Mouse (Mus musculus) hindbrain, embryonic 12.5 days (tissue): ENCODE measurements around the gene Sc5d. TPM values are rescaled to one million over a fixed set of nuclear protein-coding genes. Genes with fewer than 3 reads are reported as not detected.

Experiments used
- ATAC-seq: fragments of 200-750 bp; cut with Nextera tagmentation; 2 replicates; pipeline ENCODE4 v1.8.0; 2017; ENCODE audit warnings: moderate TSS enrichment; ENCODE audit not compliant: low FRiP score
- H3K27ac ChIP-seq: fragments of 300-500 bp; sonication (generic); 2 replicates; pipeline ENCODE4 v1.5.1; 2016; ENCODE audit warnings: mild to moderate bottlenecking
- H3K27me3 ChIP-seq: fragments of 300-500 bp; sonication (generic); 2 replicates; pipeline ENCODE4 v1.6.1; 2016; ENCODE audit warnings: mild to moderate bottlenecking
- H3K36me3 ChIP-seq: fragments of 300-500 bp; sonication (generic); 2 replicates; pipeline ENCODE4 v1.6.1; 2016; ENCODE audit warnings: mild to moderate bottlenecking
- H3K4me1 ChIP-seq: fragments of 300-500 bp; sonication (generic); 2 replicates; pipeline ENCODE4 v1.6.1; 2016
- H3K4me2 ChIP-seq: fragments of 300-500 bp; sonication (generic); replicated peaks from 2 replicates; pipeline ENCODE4 v1.6.1; 2016; ENCODE audit warnings: mild to moderate bottlenecking
- H3K4me3 ChIP-seq: fragments of 300-500 bp; sonication (generic); 2 replicates; pipeline ENCODE4 v1.5.1; 2016; ENCODE audit warnings: mild to moderate bottlenecking
- H3K9ac ChIP-seq: fragments of 300-500 bp; sonication (generic); 2 replicates; pipeline ENCODE4 v1.6.1; 2016; ENCODE audit warnings: mild to moderate bottlenecking, moderate library complexity
- H3K9me3 ChIP-seq: fragments of 300-500 bp; sonication (generic); replicated peaks from 2 replicates; pipeline ENCODE4 v1.6.1; 2016; ENCODE audit warnings: mild to moderate bottlenecking
- WGBS: fragments of 180-500 bp; shearing (Covaris S2); methylation state at CpG from one replicate; pipeline ENCODE4 v1.1.7; 2016; 5-methylcytosine and 5-hydroxymethylcytosine counted together
- polyA plus RNA-seq: library from polyadenylated mRNA; unstranded; fragments of >200 nt; fragmentation: Nextera tagmentation; extraction: Ambion mirVana; gene quantifications from 2 replicates; pipeline ENCODE4 v1.2.1, GENCODE M21; 2016

Gene Sc5d
- polyA plus RNA-seq, 1 experiment from 2014 or later: 67.4 TPM

- Histone ChIP-seq H3K4me3 (no peak overlapping the region), H3K4me1 (no peaks in the 10 kb centered on the region), H3K9ac (no peak overlapping the region), H3K4me2 (no peak overlapping the region), H3K27me3 (no peaks in the 10 kb centered on the region), H3K9me3 (no peaks in the 10 kb centered on the region), H3K27ac (no peak overlapping the region), H3K36me3 (no peaks in the 10 kb centered on the region)
- 90% methylated on average over 6 of the region's 6 CpGs for WGBS
- no peak for ATAC-seq
These were observed 17.4 kb downstream of the Sc5d start for GRCm38 (mm10) chr9:42246688-42247087.

- no peaks in the 10 kb centered on the region for H3K9me3 ChIP-seq
- H3K4me2 ChIP-seq: no peak overlapping the region
- no peak for ATAC-seq
- no peak overlapping the region for H3K27ac ChIP-seq
- H3K27me3 ChIP-seq: no peaks in the 10 kb centered on the region
- H3K9ac ChIP-seq: no peak overlapping the region
- H3K36me3 ChIP-seq: no peaks in the 10 kb centered on the region
- WGBS: 88% methylated on average over 5 of the region's 5 CpGs
- peaks cover 5% of the 10 kb centered on the region; the same call in 1 of the 2 replicates for H3K4me1 ChIP-seq
- H3K4me3 ChIP-seq: no peak overlapping the region
These were observed 19.9 kb downstream of the Sc5d start for GRCm38 (mm10) chr9:42244173-42244572.

- 0 out of 2 replicates have a peak overlapping the region, but pooled peaks have one; percentile 6 for H3K4me2 ChIP-seq
- ATAC-seq: peak; percentile 78
- no peaks in the 10 kb centered on the region for H3K36me3 ChIP-seq
- H3K27me3 ChIP-seq: no peaks in the 10 kb centered on the region
- WGBS: 71% methylated on average over 3 of the region's 3 CpGs
- H3K27ac ChIP-seq: no peak overlapping the region
- peaks cover 10% of the 10 kb centered on the region; the same call in 1 of the 2 replicates for H3K4me1 ChIP-seq
- H3K9ac ChIP-seq: peak overlapping the region; percentile 25; the same call in 1 of the 2 replicates
- H3K9me3 ChIP-seq: no peaks in the 10 kb centered on the region
- H3K4me3 ChIP-seq: no peak overlapping the region
These were observed 23.0 kb downstream of the Sc5d start for GRCm38 (mm10) chr9:42241021-42241420.

- peak; percentile 88 for ATAC-seq
- no peak overlapping the region for H3K9ac ChIP-seq
- H3K4me1 ChIP-seq: peaks cover 10% of the 10 kb centered on the region; the same call in 1 of the 2 replicates
- peak overlapping the region; percentile 32 for H3K4me2 ChIP-seq
- H3K27me3 ChIP-seq: no peaks in the 10 kb centered on the region
- H3K9me3 ChIP-seq: no peaks in the 10 kb centered on the region
- no peaks in the 10 kb centered on the region for H3K36me3 ChIP-seq
- 23% methylated on average over 11 of the region's 11 CpGs for WGBS
- peak overlapping the region; percentile 77 for H3K27ac ChIP-seq
- H3K4me3 ChIP-seq: no peak overlapping the region
These were observed 23.5 kb downstream of the Sc5d start for GRCm38 (mm10) chr9:42240583-42240992.

- Histone ChIP-seq H3K27me3 (no peaks in the 10 kb centered on the region), H3K9me3 (no peaks in the 10 kb centered on the region), H3K9ac (no peak overlapping the region), H3K4me3 (no peak overlapping the region), H3K36me3 (no peaks in the 10 kb centered on the region), H3K4me2 (no peak overlapping the region), H3K27ac (no peak overlapping the region), H3K4me1 (peaks cover 10% of the 10 kb centered on the region; the same call in 1 of the 2 replicates)
- no peak for ATAC-seq
- 82% methylated on average over 4 of the region's 4 CpGs for WGBS
These were observed 25.2 kb downstream of the Sc5d start for GRCm38 (mm10) chr9:42238827-42239226.

- H3K9me3 ChIP-seq: no peaks in the 10 kb centered on the region
- H3K36me3 ChIP-seq: no peaks in the 10 kb centered on the region
- peak; percentile 71 for ATAC-seq
- no peak overlapping the region for H3K4me2 ChIP-seq
- no peaks in the 10 kb centered on the region for H3K27me3 ChIP-seq
- H3K9ac ChIP-seq: no peak overlapping the region
- H3K4me3 ChIP-seq: no peak overlapping the region
- peaks cover 6% of the 10 kb centered on the region; the same call in 1 of the 2 replicates for H3K4me1 ChIP-seq
- H3K27ac ChIP-seq: peak overlapping the region; percentile 64
- 43% methylated on average over 5 of the region's 5 CpGs for WGBS
These were observed 32.9 kb downstream of the Sc5d start for GRCm38 (mm10) chr9:42231116-42231515.

- whole genome bisulfite sequencing: 90% methylated on average over 2 of the region's 2 CpGs
These were observed 33.7 kb downstream of the Sc5d start for GRCm38 (mm10) chr9:42230333-42230732.

GRCm38 (mm10) chr9:42229465-42230110, 34.5 kb downstream of the Sc5d start:
- Histone ChIP-seq H3K9ac (no peak overlapping the region), H3K36me3 (no peaks in the 10 kb centered on the region), H3K27ac (no peak overlapping the region), H3K27me3 (no peaks in the 10 kb centered on the region), H3K4me3 (no peak overlapping the region), H3K4me1 (peaks cover 6% of the 10 kb centered on the region; the same call in 1 of the 2 replicates), H3K9me3 (no peaks in the 10 kb centered on the region), H3K4me2 (no peak overlapping the region)
- no peak for ATAC-seq
- 66% methylated on average over 12 of the region's 12 CpGs for WGBS

More at GRCm38 (mm10) chr9:42230333-42230732, 33.7 kb downstream of the Sc5d start:
- Histone ChIP-seq H3K27me3 (no peaks in the 10 kb centered on the region), H3K4me1 (peaks cover 6% of the 10 kb centered on the region; the same call in 1 of the 2 replicates), H3K4me3 (no peak overlapping the region), H3K9me3 (no peaks in the 10 kb centered on the region), H3K36me3 (no peaks in the 10 kb centered on the region), H3K4me2 (no peak overlapping the region), H3K9ac (no peak overlapping the region), H3K27ac (0 out of 2 replicates have a peak overlapping the region, but pooled peaks have one; percentile 64)
- ATAC-seq: no peak

- no peak for ATAC-seq
- no peaks in the 10 kb centered on the region for H3K27me3 ChIP-seq
- no peaks in the 10 kb centered on the region for H3K36me3 ChIP-seq
- no peaks in the 10 kb centered on the region for H3K9me3 ChIP-seq
- no peak overlapping the region for H3K4me3 ChIP-seq
- H3K27ac ChIP-seq: no peak overlapping the region
- no peak overlapping the region for H3K9ac ChIP-seq
- peaks cover 6% of the 10 kb centered on the region; the same call in 1 of the 2 replicates for H3K4me1 ChIP-seq
- WGBS: 86% methylated on average over 1 of the region's 1 CpGs
- H3K4me2 ChIP-seq: no peak overlapping the region
These were observed 36.3 kb downstream of the Sc5d start for GRCm38 (mm10) chr9:42227804-42228203.

GRCm38 (mm10) chr9:42219001-42219660, 44.9 kb downstream of the Sc5d start:
- H3K27ac ChIP-seq: no peak overlapping the region
- H3K4me2 ChIP-seq: no peak overlapping the region
- 67% methylated on average over 12 of the region's 12 CpGs for WGBS
- no peak overlapping the region for H3K4me3 ChIP-seq
- no peak overlapping the region for H3K9ac ChIP-seq
- H3K4me1 ChIP-seq: peaks cover 2% of the 10 kb centered on the region; the same call in 1 of the 2 replicates
- no peaks in the 10 kb centered on the region for H3K36me3 ChIP-seq
- H3K27me3 ChIP-seq: no peaks in the 10 kb centered on the region
- ATAC-seq: no peak
- no peaks in the 10 kb centered on the region for H3K9me3 ChIP-seq

GRCm38 (mm10) chr9:42217685-42218084, 46.4 kb downstream of the Sc5d start:
- H3K36me3 ChIP-seq: no peaks in the 10 kb centered on the region
- no peak for ATAC-seq
- H3K27ac ChIP-seq: no peak overlapping the region
- no peak overlapping the region for H3K9ac ChIP-seq
- no peaks in the 10 kb centered on the region for H3K27me3 ChIP-seq
- peaks cover 2% of the 10 kb centered on the region; the same call in 1 of the 2 replicates for H3K4me1 ChIP-seq
- no peaks in the 10 kb centered on the region for H3K9me3 ChIP-seq
- WGBS: 81% methylated on average over 10 of the region's 10 CpGs
- H3K4me2 ChIP-seq: no peak overlapping the region
- no peak overlapping the region for H3K4me3 ChIP-seq

GRCm38 (mm10) chr9:42214116-42214515, 49.9 kb downstream of the Sc5d start:
- H3K4me3 ChIP-seq: no peak overlapping the region
- H3K4me2 ChIP-seq: no peak overlapping the region
- WGBS: 73% methylated on average over 1 of the region's 1 CpGs
- H3K27me3 ChIP-seq: no peaks in the 10 kb centered on the region
- H3K9ac ChIP-seq: no peak overlapping the region
- no peak for ATAC-seq
- no peaks in the 10 kb centered on the region for H3K36me3 ChIP-seq
- no peaks in the 10 kb centered on the region for H3K9me3 ChIP-seq
- no peak overlapping the region for H3K27ac ChIP-seq
- H3K4me1 ChIP-seq: 0 out of 2 replicates have a peak, but pooled peaks cover 2% of the 10 kb centered on the region
